Mouse (Mus musculus) midbrain, embryonic 16.5 days (tissue): ENCODE data around the gene Dstyk. TPM values are rescaled to one million over a fixed set of nuclear protein-coding genes. Genes with fewer than 3 reads are reported as not detected.

Experiments used
- ATAC-seq: fragments of 200-750 bp; cut with Nextera tagmentation; 2 replicates; pipeline ENCODE4 v1.8.0; 2017; ENCODE audit warnings: moderate TSS enrichment
- H3K27ac ChIP-seq: fragments of 300-500 bp; sonication (generic); 2 replicates; pipeline ENCODE4 v1.5.1; 2014; ENCODE audit warnings: mild to moderate bottlenecking, low read length, mixed read lengths
- H3K27me3 ChIP-seq: fragments of 300-500 bp; sonication (generic); 2 replicates; pipeline ENCODE4 v1.6.1; 2014; ENCODE audit warnings: low read depth, low read length, mixed read lengths; ENCODE audit not compliant: control insufficient read depth, insufficient read depth
- H3K36me3 ChIP-seq: fragments of 300-500 bp; sonication (generic); 2 replicates; pipeline ENCODE4 v1.6.1; 2014; ENCODE audit warnings: mild to moderate bottlenecking, low read length, moderate library complexity, mixed read lengths; ENCODE audit not compliant: control insufficient read depth, insufficient read depth
- H3K4me1 ChIP-seq: fragments of 300-500 bp; sonication (generic); 2 replicates; pipeline ENCODE4 v1.6.1; 2014; ENCODE audit warnings: mild to moderate bottlenecking, low read length, mixed read lengths; ENCODE audit not compliant: control insufficient read depth, insufficient read depth
- H3K4me2 ChIP-seq: fragments of 300-500 bp; sonication (generic); 2 replicates; pipeline ENCODE4 v1.6.1; 2014; ENCODE audit warnings: mild to moderate bottlenecking, low read length, mixed read lengths
- H3K4me3 ChIP-seq: fragments of 300-500 bp; sonication (generic); 2 replicates; pipeline ENCODE4 v1.5.1; 2014; ENCODE audit warnings: low read depth, mild to moderate bottlenecking, low read length, moderate library complexity, mixed read lengths
- H3K9ac ChIP-seq: fragments of 300-500 bp; sonication (generic); 2 replicates; pipeline ENCODE4 v1.6.1; 2014; ENCODE audit warnings: low read depth, low read length, mixed read lengths
- H3K9me3 ChIP-seq: fragments of 300-500 bp; sonication (generic); replicated peaks from 2 replicates; pipeline ENCODE4 v1.6.1; 2014; ENCODE audit warnings: mild to moderate bottlenecking, low read length, mixed read lengths; ENCODE audit not compliant: control insufficient read depth, poor library complexity, severe bottlenecking
- WGBS: fragments of 180-500 bp; shearing (Covaris S2); extraction: QIAGEN DNeasy Blood & Tissue Kit; methylation state at CpG from one replicate; pipeline ENCODE4 v1.1.7; 2014; 5-methylcytosine and 5-hydroxymethylcytosine counted together
- polyA plus RNA-seq: library from polyadenylated mRNA; unstranded; fragments of >200 nt; fragmentation: Nextera tagmentation; extraction: Ambion mirVana; gene quantifications from 2 replicates; pipeline ENCODE4 v1.2.1, GENCODE M21; 2015

Dstyk gene
- polyA plus RNA-seq, 1 experiment from 2014 or later = 10.3 TPM

DNA sequence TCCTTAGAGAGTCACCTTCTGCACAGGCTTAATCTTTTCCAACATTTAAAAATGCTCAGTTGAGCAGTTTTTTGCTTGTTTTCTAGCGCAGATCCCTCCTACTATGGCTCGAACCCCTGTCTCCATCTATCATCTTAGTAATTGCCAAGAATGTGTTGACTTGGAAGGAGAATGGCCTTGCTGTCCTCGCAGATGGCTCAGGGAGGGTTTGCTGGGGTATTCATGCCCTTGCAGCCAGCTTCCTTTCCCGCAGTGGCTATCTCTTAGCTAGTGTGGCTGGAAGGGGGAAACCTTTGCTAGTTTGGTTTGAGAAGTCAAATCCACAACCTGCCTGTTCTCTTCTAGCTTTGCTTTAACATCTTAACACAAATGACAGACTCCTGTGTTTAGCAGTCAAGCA, 31.6 kb upstream of the Dstyk start:
- WGBS = 83% methylated on average over 4 of the region's 4 CpGs
- no peak overlapping the region for H3K4me2 ChIP-seq
- H3K4me3 ChIP-seq = no peak overlapping the region
- H3K27me3 ChIP-seq = no peaks in the 10 kb centered on the region
- no peak for ATAC-seq
- no peak overlapping the region for H3K9ac ChIP-seq
- H3K36me3 ChIP-seq = peaks cover 2% of the 10 kb centered on the region; the same call in 1 of the 2 replicates
- peaks cover 65% of the 10 kb centered on the region for H3K4me1 ChIP-seq
- H3K27ac ChIP-seq = 0 out of 2 replicates have a peak overlapping the region, but pooled peaks have one; percentile 34
- H3K9me3 ChIP-seq = no peaks in the 10 kb centered on the region

- Histone ChIP-seq H3K27me3 (no peaks in the 10 kb centered on the region), H3K4me2 (no peak overlapping the region), H3K36me3 (no peaks in the 10 kb centered on the region), H3K27ac (no peak overlapping the region), H3K9ac (no peak overlapping the region), H3K4me1 (peaks cover 65% of the 10 kb centered on the region), H3K4me3 (no peak overlapping the region), H3K9me3 (no peaks in the 10 kb centered on the region)
- no peak for ATAC-seq
- WGBS = 75% methylated on average over 4 of the region's 4 CpGs
Measured at GRCm38 (mm10) chr1:132386266-132386665, 31.1 kb upstream of the Dstyk start.

- 17% methylated on average over 4 of the region's 4 CpGs for WGBS
- Histone ChIP-seq H3K27ac (peak overlapping the region; percentile 6; the same call in 1 of the 2 replicates), H3K27me3 (no peaks in the 10 kb centered on the region), H3K9me3 (no peaks in the 10 kb centered on the region), H3K36me3 (no peaks in the 10 kb centered on the region), H3K4me2 (peak overlapping the region; percentile 85), H3K4me1 (peaks cover 70% of the 10 kb centered on the region), H3K9ac (peak overlapping the region; percentile 28), H3K4me3 (peak overlapping the region; percentile 21)
- ATAC-seq = no peak
Measured at GRCm38 (mm10) chr1:132387943-132388342, 29.4 kb upstream of the Dstyk start.

GRCm38 (mm10) chr1:132388813-132389803, 28.2 kb upstream of the Dstyk start:
- Histone ChIP-seq H3K4me1 (peaks cover 68% of the 10 kb centered on the region), H3K9me3 (no peaks in the 10 kb centered on the region), H3K36me3 (no peaks in the 10 kb centered on the region), H3K4me3 (peak overlapping the region; percentile 69), H3K27me3 (no peaks in the 10 kb centered on the region), H3K27ac (peak overlapping the region; percentile 6; the same call in 1 of the 2 replicates), H3K9ac (peak overlapping the region; percentile 87), H3K4me2 (peak overlapping the region; percentile 85)
- WGBS = 48% methylated on average over 8 of the region's 8 CpGs
- no peak for ATAC-seq

DNA sequence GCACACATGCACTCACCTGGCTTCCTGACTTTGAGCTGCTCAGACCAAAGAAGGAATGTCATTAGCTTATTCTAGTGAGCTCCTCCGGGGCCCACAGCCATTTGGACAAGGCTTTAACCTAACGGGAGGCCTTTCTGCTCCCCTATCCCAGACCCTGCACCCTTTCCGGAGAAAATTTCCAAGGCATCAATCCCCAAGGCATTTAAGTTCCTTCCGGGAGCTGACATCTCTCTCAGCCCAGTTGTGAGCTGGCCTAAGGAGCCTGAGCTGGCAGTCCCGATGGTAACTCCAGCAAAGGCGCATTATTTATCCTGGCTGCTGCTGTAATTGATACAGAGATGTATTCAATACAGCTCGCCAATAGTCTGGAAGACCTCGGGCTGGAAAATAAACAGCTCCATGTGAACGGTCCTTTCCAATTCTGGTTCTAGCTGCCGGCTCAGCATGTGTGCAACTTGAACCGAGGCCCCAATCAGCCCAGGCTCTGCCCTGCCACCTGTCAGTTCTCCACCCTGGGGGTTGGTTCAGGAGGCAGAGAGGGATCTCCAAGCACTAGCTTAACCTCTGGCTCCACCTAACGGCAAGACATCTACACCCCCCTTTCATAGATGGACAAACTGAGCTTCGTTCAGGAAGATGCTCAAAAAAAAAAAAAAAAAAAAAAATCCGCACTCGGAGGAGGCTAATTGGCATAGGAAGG, 27.3 kb upstream of the Dstyk start:
- Histone ChIP-seq H3K4me3 (peak overlapping the region; percentile 69), H3K4me2 (peak overlapping the region; percentile 85), H3K9me3 (no peaks in the 10 kb centered on the region), H3K9ac (peak overlapping the region; percentile 87), H3K4me1 (peaks cover 58% of the 10 kb centered on the region), H3K27me3 (no peaks in the 10 kb centered on the region), H3K27ac (peak overlapping the region; percentile 89), H3K36me3 (no peaks in the 10 kb centered on the region)
- ATAC-seq = no peak
- WGBS = 5% methylated on average over 15 of the region's 15 CpGs

GRCm38 (mm10) chr1:132390691-132391579, 26.4 kb upstream of the Dstyk start, which contains the start of gene Tmcc2:
Gene Tmcc2 (minus strand): TSS chr1:132391281.
- H3K9me3 ChIP-seq = no peaks in the 10 kb centered on the region
- peak within 1 kb of the TSS; percentile 69 for H3K4me3 ChIP-seq
- H3K36me3 ChIP-seq = no peaks in the 10 kb centered on the region
- peak within 1 kb of the TSS; percentile 89 for H3K27ac ChIP-seq
- H3K4me2 ChIP-seq = peak within 1 kb of the TSS; percentile 85
- no peaks in the 10 kb centered on the region for H3K27me3 ChIP-seq
- peak within 1 kb of the TSS; percentile 87 for H3K9ac ChIP-seq
- peak; percentile 49 for ATAC-seq
- H3K4me1 ChIP-seq = peaks cover 49% of the 10 kb centered on the region
- under 1% methylated on average over 49 of the region's 50 CpGs for WGBS

DNA sequence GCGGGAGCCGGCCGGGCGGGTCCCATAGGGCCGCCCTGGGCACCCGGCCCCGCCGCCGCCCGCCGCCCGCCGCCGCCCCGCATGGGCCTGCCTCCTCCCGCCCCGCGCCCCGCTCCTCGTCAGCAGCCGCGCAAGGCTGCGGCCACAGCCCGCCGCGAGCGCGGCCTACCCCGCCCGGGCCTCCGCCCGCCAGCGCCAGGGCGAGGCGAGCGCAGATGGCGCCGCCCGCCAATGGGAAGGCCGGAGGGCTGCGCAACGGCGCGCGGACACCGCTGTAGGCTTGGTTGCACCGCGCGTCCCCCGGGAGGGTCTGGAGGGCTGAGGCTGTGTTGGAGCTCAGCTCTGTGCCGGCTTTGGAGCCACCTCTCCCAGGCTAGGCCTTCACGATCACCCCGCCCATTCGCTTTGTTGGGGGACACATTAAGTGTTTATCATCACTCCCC, 25.8 kb upstream of the Dstyk start:
- Histone ChIP-seq H3K4me1 (peaks cover 43% of the 10 kb centered on the region), H3K4me2 (peak overlapping the region; percentile 85), H3K36me3 (no peaks in the 10 kb centered on the region), H3K9me3 (no peaks in the 10 kb centered on the region), H3K4me3 (peak overlapping the region; percentile 69), H3K27me3 (no peaks in the 10 kb centered on the region), H3K27ac (peak overlapping the region; percentile 89), H3K9ac (peak overlapping the region; percentile 87)
- ATAC-seq = peak; percentile 94
- 3% methylated on average over 18 of the region's 54 CpGs for WGBS

- no peak for ATAC-seq
Measured at GRCm38 (mm10) chr1:132392872-132393271, 24.5 kb upstream of the Dstyk start.

More at GRCm38 (mm10) chr1:132392872-132393271, 24.5 kb upstream of the Dstyk start:
- H3K4me3 ChIP-seq = no peak overlapping the region
- peaks cover 34% of the 10 kb centered on the region for H3K4me1 ChIP-seq
- H3K36me3 ChIP-seq = no peaks in the 10 kb centered on the region
- no peaks in the 10 kb centered on the region for H3K9me3 ChIP-seq
- H3K9ac ChIP-seq = no peak overlapping the region
- no peak overlapping the region for H3K4me2 ChIP-seq
- H3K27me3 ChIP-seq = no peaks in the 10 kb centered on the region
- WGBS = 60% methylated on average over 5 of the region's 5 CpGs
- H3K27ac ChIP-seq = no peak overlapping the region
